Mouse (Mus musculus) E14TG2a.4 (cell line): ENCODE measurements at regions not wholly inside any gene's neighbourhood (a gene's known extent, or its start where the extent isn't known, plus 50 kb on each side); places are given as distances from the start of the nearest gene placed in this dataset.
A peak's percentile ranks its signal among the peaks of the same experiment; 100 is the strongest.

Experiments used
- CTCF ChIP-seq: conservative IDR thresholded peaks from 2 replicates; pipeline ENCODE4 v1.5.1; 2014; ENCODE audit warnings: low read length
- POU5F1 ChIP-seq: IDR thresholded peaks from 2 replicates; pipeline ENCODE4 v1.6.1; 2014; ENCODE audit warnings: low read length, borderline replicate concordance

DNA sequence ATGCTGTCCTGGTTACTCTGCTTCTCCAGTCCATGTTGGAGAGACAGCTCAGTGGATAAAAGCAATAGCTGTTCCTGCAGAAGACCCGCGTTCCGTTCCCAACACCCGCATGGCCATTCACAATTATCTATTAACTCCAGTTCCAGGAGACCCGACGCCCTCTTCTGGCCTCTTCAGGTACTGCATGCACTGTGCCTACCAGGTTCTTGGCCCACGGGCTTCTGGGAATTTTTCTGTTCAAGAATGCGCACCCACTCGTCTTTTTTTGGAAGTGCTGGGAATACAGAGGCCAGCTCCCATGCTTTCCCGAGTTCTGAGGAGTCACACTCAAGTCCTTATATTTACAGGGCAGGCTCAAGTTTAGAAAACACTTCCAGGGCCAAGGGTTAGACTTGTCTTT, 76.6 kb downstream of the Tbx3 start:
- TF ChIP-seq CTCF (peak; percentile 81), POU5F1 (no peak)
